Mouse (Mus musculus) lung, postnatal 0 days (tissue): Measurements from ENCODE around the gene Ppp1r3f. TPM values are rescaled to one million over a fixed set of nuclear protein-coding genes. Genes with fewer than 3 reads are reported as not detected.

Experiments
- ATAC-seq: fragments of 200-750 bp; cut with Nextera tagmentation; 2 replicates; pipeline ENCODE4 v1.8.0; 2017; ENCODE audit warnings: moderate library complexity
- DNase-seq: peaks from one replicate; pipeline ENCODE4 v3.0.0-alpha.2; 2016; ENCODE audit warnings: low spot score
- H3K27ac ChIP-seq: fragments of 300-500 bp; sonication (generic); 2 replicates; pipeline ENCODE4 v1.5.1; 2014; ENCODE audit warnings: antibody characterized with exemption, mild to moderate bottlenecking, low read length, mixed read lengths
- H3K27me3 ChIP-seq: fragments of 300-500 bp; sonication (generic); replicated peaks from 2 replicates; pipeline ENCODE4 v1.6.1; 2014; ENCODE audit warnings: low read length, mixed read lengths; ENCODE audit not compliant: insufficient read depth
- H3K36me3 ChIP-seq: fragments of 300-500 bp; sonication (generic); 2 replicates; pipeline ENCODE4 v1.6.1; 2014; ENCODE audit warnings: low read length, mixed read lengths; ENCODE audit not compliant: insufficient read depth
- H3K4me1 ChIP-seq: fragments of 300-500 bp; sonication (generic); 2 replicates; pipeline ENCODE4 v1.6.1; 2014; ENCODE audit warnings: antibody characterized with exemption, low read depth, low read length, mixed read lengths; ENCODE audit not compliant: insufficient read depth
- H3K4me2 ChIP-seq: fragments of 300-500 bp; sonication (generic); replicated peaks from 2 replicates; pipeline ENCODE4 v1.6.1; 2014; ENCODE audit warnings: low read depth, mild to moderate bottlenecking, low read length, moderate library complexity, mixed read lengths
- H3K4me3 ChIP-seq: fragments of 300-500 bp; sonication (generic); 2 replicates; pipeline ENCODE4 v1.5.1; 2014; ENCODE audit warnings: low read depth, low read length
- H3K9ac ChIP-seq: fragments of 300-500 bp; sonication (generic); replicated peaks from 2 replicates; pipeline ENCODE4 v1.6.1; 2014; ENCODE audit warnings: low read depth, mild to moderate bottlenecking
- H3K9me3 ChIP-seq: fragments of 300-500 bp; sonication (generic); 2 replicates; pipeline ENCODE4 v1.6.1; 2016; ENCODE audit warnings: low read length, mixed read lengths
- CTCF ChIP-seq: IDR thresholded peaks from 2 replicates; pipeline ENCODE4 v1.5.1; 2016; ENCODE audit warnings: antibody characterized with exemption, mild to moderate bottlenecking
- EP300 ChIP-seq: IDR thresholded peaks from 2 replicates; pipeline ENCODE4 v1.6.1; 2016; ENCODE audit warnings: antibody characterized with exemption, mild to moderate bottlenecking, control low read depth
- WGBS: fragments of 180-500 bp; shearing (Covaris S2); extraction: QIAGEN DNeasy Blood & Tissue Kit; methylation state at CpG from one replicate; pipeline ENCODE4 v1.1.7; 2014; 5-methylcytosine and 5-hydroxymethylcytosine counted together
- polyA plus RNA-seq: library from polyadenylated mRNA; unstranded; fragments of >200 nt; fragmentation: Nextera tagmentation; extraction: Ambion mirVana; gene quantifications from 2 replicates; pipeline ENCODE4 v1.2.1, GENCODE M21; 2015

Ppp1r3f gene
- polyA plus RNA-seq, result 0.91 and 1.2 TPM in 2 replicates

DNA sequence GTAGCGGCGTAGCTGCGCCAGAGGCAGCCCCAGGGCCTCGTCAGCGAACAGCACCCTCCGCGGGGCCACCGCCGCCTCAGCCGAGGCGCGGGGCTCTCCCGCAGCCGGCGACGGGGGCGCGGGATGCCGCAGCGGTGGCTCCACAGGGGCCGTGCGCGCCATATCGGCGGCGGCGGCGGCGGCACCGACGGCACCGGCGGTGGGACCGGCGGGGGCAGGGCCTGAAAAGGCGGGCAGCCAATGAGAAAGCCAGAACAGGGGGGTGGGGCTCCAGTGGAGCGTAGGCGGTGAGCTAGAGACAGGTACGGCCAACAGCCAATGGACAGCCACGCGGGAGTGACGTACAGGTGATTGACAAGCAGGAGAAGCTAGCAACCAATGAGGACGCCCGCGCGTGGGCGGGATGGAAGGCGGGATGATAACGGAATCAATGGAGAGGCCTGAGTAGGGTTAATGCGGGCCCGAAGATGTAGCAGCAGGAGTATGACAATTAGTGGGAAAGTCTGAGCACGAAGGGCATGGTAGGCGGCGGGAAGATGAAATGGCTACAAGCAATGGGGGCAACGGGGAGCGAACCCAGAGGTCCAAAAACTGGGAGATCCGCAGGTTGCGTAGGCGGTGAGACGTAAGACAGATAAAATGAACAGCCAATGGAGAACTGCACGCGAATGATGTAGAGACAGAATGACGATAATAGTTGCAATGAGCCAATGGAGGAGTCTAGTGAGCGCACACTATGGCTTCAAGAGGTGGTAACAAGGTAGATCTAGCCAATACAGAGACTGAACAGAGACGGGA, at the start of gene Ppp1r3f:
Gene Ppp1r3f, minus strand, starts transcription at position 197 of the 798 bp plus-strand sequence.
- H3K4me2 ChIP-seq, result peak within 1 kb of the TSS; percentile 61
- no peaks in the 10 kb centered on the region for H3K36me3 ChIP-seq
- no peaks in the 10 kb centered on the region for H3K27me3 ChIP-seq
- H3K4me1 ChIP-seq, result no peaks in the 10 kb centered on the region
- peak within 1 kb of the TSS; percentile 43; the same call in 1 of the 2 replicates for H3K9ac ChIP-seq
- DNase-seq (peak; percentile 93), ATAC-seq (peak; percentile 99)
- no peaks in the 10 kb centered on the region for H3K9me3 ChIP-seq
- H3K4me3 ChIP-seq, result peak within 1 kb of the TSS; percentile 57
- H3K27ac ChIP-seq, result peak within 1 kb of the TSS; percentile 82
- WGBS, result 18% methylated on average over 33 of the region's 65 CpGs
- TF ChIP-seq CTCF (no peak), EP300 (no peak)

DNA sequence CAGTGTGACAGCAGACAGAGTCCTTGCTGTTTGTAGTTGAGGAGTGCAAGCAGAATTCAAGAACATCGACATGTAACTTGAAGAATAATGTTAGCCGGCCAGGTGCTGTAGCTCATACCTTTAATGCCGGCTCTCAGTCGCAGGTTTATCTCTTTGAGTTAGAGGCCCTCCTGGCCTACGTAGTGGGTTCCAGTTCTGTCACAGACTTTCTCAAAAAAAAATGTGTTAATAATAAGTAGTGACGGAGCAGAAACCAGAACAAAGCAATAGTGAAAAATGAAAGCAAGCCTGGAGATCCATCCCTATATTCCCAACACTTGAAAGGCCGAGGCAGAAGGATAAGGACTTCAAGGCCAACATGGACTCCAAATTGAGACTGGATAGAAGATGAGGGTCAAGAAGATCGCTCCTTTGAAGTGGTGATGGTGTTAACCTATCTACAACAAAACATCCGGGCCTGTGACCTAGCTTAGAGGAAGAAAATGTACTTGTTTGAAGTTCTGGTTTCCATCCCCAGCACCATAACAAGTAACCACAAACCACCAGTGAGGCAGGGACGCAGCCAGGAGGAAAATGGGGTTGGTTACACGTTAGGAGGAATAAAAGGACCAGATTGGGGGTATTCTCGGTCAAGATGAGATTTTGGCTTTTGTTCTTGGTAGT, 43.9 kb upstream of the Ppp1r3f start:
- ATAC-seq, result no peak
- Histone ChIP-seq H3K4me3 (no peak overlapping the region), H3K4me1 (no peaks in the 10 kb centered on the region), H3K4me2 (no peak overlapping the region), H3K27ac (no peak overlapping the region), H3K36me3 (no peaks in the 10 kb centered on the region), H3K27me3 (no peaks in the 10 kb centered on the region), H3K9me3 (no peaks in the 10 kb centered on the region), H3K9ac (no peak overlapping the region)
- WGBS, result 71% methylated on average over 12 of the region's 12 CpGs
- TF ChIP-seq CTCF (no peak), EP300 (no peak)
- no peak for DNase-seq

DNA sequence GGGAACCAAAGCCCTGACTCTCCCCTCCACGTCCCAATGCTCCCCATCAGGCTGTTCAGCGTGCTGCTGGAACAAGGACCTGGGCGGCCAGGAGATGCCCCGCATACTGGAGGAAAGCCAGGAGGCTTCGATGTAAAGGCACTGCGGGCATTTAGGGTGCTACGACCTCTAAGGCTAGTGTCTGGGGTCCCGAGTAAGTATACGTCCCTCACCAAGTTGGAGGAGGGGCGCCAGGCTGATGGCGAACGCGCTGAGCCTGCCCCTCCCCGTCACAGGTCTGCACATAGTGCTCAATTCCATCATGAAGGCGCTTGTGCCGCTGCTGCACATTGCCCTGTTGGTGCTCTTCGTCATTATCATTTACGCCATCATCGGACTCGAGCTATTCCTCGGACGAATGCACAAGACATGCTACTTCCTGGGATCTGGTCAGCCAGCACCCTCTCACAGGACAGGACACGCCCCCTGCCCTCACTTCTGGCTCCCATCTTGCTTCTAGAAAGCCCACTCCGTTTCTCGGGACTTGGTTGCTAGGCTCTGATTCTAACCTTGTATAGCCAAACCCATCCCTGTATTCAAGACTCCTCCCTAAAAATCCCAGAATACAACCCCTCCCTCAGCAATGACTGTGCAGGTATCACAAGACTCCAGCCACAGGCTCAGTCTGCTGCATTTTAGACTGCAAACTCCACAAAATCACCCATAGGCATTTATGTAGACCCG, 36.6 kb upstream of the Ppp1r3f start:
- ATAC-seq (no peak), DNase-seq (no peak)
- TF ChIP-seq EP300 (no peak), CTCF (no peak)
- no peaks in the 10 kb centered on the region for H3K27me3 ChIP-seq
- no peak overlapping the region for H3K27ac ChIP-seq
- H3K4me2 ChIP-seq, result peak overlapping the region; percentile 49
- peak overlapping the region; percentile 25 for H3K4me3 ChIP-seq
- WGBS, result 20% methylated on average over 26 of the region's 26 CpGs
- no peaks in the 10 kb centered on the region for H3K36me3 ChIP-seq
- no peaks in the 10 kb centered on the region for H3K4me1 ChIP-seq
- H3K9ac ChIP-seq, result no peak overlapping the region
- H3K9me3 ChIP-seq, result no peaks in the 10 kb centered on the region

DNA sequence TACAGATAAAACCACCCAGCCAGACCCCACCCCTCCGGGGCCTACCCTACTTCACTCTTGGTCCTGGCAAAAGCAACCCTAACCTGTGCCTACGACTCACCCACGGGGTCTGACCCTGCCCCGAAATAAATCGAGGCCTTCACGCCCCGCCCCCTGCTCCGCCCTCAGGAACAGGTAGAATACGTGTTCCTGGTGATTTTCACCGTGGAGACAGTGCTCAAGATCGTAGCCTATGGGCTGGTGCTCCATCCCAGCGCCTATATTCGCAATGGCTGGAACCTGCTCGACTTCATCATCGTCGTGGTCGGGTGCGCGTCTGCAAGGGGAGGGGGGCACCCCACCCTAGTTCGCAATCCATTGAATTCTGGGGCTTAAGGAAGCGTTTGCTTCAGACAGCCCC, 36.0 kb upstream of the Ppp1r3f start:
- Histone ChIP-seq H3K4me2 (peak overlapping the region; percentile 49; the same call in 1 of the 2 replicates), H3K9ac (no peak overlapping the region), H3K27ac (no peak overlapping the region), H3K36me3 (no peaks in the 10 kb centered on the region), H3K9me3 (no peaks in the 10 kb centered on the region), H3K27me3 (no peaks in the 10 kb centered on the region), H3K4me1 (no peaks in the 10 kb centered on the region), H3K4me3 (peak overlapping the region; percentile 25; the same call in 1 of the 2 replicates)
- TF ChIP-seq EP300 (no peak), CTCF (no peak)
- WGBS, result 15% methylated on average over 21 of the region's 21 CpGs
- DNase-seq (no peak), ATAC-seq (no peak)

DNA sequence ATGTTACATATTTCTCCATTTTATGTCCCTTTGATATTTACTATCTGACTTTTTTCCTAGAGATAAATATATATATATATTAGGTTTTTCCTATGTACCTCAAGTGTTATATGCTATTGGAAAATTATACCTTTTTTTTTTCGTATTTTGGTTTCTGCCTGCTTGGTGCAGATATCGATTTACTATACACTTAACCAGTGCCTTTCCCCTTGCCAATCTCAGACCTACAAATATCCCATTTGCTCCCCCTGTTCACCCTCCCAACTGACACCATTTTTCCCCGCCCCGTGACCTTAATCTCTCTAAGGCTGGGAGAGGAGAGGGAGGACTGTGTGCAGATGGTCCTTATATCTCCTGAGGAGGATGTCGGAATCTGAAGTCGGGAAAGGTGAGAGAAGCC, 32.7 kb upstream of the Ppp1r3f start, which contains the start of gene Cacna1f:
Gene Cacna1f, plus strand, starts transcription at position 301 of the 400 bp plus-strand sequence.
- Histone ChIP-seq H3K27me3 (no peaks in the 10 kb centered on the region), H3K4me1 (no peaks in the 10 kb centered on the region), H3K4me2 (no peak within 1 kb of the TSS), H3K27ac (no peak within 1 kb of the TSS), H3K9me3 (no peaks in the 10 kb centered on the region), H3K9ac (no peak within 1 kb of the TSS), H3K36me3 (no peaks in the 10 kb centered on the region), H3K4me3 (no peak within 1 kb of the TSS)
- 69% methylated on average over 5 of the region's 6 CpGs for WGBS
- DNase-seq (no peak), ATAC-seq (no peak)
- no peak for TF ChIP-seq CTCF

DNA sequence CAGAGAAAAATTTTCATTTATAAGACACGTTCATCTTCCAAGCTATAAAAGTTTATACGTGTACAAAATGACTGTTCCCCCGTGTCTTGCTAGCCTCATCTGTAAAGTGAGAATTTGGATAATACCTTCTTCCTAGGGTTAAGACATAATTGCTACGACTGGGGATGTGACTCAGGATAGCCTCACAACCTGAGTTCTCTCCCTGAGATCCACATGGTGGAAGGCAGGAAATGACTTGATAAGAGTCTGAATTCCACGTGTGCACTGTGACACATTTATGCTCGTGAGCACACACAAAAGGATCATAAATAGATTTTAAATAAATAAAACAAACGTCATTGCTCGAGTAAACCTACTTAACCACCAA, 31.5 kb upstream of the Ppp1r3f start:
- Histone ChIP-seq H3K4me2 (no peak overlapping the region), H3K4me1 (no peaks in the 10 kb centered on the region), H3K9me3 (no peaks in the 10 kb centered on the region), H3K4me3 (0 out of 2 replicates have a peak overlapping the region, but pooled peaks have one; percentile 41), H3K27ac (no peak overlapping the region), H3K36me3 (no peaks in the 10 kb centered on the region), H3K27me3 (no peaks in the 10 kb centered on the region), H3K9ac (no peak overlapping the region)
- WGBS, result 29% methylated on average over 8 of the region's 8 CpGs
- no peak for TF ChIP-seq EP300
- no peak for TF ChIP-seq CTCF
- DNase-seq, result no peak
- ATAC-seq, result 0 out of 2 replicates have a peak, but pooled peaks have one; percentile 4
